Mouse (Mus musculus) thymus, postnatal 25 days (tissue): Measurements from ENCODE around the gene Samd1.
"Not testable (repeated sequence)": the region's sequence is repeated elsewhere in the genome, so short reads cannot be mapped to it uniquely, and the experiment has no call there.

Experiments
- DNase-seq: peaks from one replicate; pipeline ENCODE4 v3.0.0; 2022

Gene Samd1

DNA sequence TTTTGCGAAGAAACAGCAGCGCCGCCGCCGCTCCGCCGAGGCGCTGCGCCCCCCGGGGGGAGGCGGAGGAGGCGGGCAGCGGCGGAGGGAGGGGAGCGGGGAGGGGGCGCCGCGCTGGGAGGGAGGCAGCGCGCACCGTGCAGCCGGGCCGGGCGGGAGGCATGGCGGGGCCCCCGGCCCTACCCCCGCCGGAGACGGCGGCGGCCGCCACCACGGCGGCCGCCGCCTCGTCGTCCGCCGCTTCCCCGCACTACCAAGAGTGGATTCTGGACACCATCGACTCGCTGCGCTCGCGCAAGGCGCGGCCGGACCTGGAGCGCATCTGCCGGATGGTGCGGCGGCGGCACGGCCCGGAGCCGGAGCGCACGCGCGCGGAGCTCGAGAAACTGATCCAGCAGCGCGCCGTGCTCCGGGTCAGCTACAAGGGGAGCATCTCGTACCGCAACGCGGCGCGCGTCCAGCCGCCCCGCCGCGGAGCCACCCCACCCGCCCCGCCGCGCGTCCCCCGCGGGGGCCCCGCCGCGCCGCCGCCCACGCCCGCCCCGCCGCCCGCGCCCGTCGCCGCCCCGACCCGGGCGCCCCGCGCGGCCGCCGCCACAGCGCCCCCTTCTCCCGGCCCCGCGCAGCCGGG is at the start of gene Samd1:
Samd1 (plus strand) TSS at position 162 of the 631 bp plus-strand sequence.
- peak; percentile 61 for DNase-seq

DNA sequence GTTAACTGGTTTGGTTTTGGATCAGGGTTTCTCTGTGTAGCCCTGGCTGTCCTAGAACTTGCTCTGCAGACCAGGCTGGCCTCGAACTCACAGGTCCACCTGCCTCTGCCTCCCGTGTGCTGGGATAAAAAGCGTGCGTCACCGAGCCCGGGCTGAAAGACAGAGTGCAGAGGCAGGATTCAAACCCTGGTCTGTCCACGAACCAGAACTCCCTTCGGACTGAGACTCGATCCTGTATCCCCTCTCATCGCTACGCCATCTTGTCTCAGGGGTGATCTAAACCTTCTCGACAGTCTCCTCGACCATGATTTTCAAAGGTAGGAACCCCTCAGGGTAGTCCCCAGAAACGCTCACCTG is 42.7 kb upstream of the Samd1 start:
- DNase-seq, result no peak

DNA sequence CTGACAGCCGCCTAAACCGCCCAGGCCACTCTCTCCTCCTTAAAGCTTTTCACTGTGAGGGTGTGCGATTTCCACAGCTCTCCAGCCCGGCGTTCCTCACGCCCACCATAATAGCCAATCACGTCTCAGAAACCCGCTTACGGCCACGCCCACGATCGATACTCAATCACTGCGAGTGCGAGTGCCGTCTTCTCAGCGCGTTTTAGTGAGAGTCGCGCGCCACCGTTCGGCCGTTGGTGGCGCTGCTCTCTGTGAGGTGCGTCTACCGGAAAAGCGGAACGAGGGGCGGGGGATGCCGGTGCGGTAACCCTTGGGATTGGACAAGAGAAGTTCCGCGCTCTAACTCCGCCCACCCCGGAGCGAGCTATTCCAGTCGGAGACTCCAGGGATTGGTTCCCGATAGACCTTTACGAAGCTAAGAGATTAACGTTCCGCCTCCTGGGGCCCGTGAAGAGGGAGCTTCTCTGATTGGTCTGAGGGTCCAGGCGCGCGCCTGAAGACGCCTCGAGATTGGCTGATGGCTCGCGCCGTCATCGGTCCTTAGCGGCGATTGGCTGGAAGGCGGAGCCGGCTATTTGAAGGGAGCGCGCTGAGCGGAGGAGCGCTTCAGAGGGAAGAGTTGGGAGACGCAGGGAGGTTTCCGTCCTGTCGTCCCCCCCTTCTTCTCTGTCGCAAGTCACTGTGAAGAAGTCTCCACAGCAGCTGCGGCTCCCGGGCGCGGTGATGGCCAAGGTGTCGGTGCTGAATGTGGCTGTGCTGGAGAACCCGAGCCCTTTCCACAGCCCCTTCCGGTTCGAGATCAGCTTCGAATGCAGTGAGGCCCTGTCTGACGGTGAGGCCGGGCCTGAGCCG is 42.1 kb upstream of the Samd1 start, which contains the start of the genes Gm10644 and Asf1b:
Gm10644 (minus strand) TSS at position 100 of the 852 bp plus-strand sequence.
Asf1b (plus strand) TSS at position 402 of the 852 bp plus-strand sequence.
- peak; percentile 93 for DNase-seq

DNA sequence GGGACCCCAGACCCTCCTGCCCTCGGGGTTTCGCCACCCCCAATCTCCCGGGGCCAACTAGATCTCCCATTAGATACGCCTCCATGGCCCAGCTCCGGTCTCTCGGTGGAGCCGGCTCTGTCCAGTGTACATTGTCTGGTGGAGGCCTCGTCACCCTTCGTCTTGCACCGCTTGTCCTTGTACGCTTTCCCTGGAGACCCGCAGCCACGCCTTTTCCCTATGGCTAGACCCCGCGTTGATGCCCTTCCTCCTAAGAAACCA is 41.6 kb upstream of the Samd1 start:
- DNase-seq, result no peak

DNA sequence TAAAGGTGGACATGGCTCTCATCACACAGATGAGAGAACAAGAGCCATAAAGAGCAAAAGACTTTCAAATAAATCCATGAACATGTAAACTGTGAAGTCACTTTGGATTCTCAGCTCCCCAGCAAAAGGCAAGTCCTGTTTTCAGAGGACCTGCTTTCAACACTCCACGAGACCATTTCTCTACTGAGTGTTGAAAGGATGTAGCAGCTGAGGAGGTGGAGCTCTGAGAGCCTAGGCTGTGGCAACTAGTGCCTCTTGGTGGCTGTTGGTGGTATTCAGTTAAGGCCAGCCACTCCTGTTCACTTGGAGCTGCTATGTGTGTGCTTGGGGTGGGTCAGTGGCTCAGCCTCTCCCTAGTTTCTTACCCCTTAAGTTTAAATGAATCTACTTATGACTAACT is 40.7 kb upstream of the Samd1 start:
- DNase-seq, result peak; percentile 52

DNA sequence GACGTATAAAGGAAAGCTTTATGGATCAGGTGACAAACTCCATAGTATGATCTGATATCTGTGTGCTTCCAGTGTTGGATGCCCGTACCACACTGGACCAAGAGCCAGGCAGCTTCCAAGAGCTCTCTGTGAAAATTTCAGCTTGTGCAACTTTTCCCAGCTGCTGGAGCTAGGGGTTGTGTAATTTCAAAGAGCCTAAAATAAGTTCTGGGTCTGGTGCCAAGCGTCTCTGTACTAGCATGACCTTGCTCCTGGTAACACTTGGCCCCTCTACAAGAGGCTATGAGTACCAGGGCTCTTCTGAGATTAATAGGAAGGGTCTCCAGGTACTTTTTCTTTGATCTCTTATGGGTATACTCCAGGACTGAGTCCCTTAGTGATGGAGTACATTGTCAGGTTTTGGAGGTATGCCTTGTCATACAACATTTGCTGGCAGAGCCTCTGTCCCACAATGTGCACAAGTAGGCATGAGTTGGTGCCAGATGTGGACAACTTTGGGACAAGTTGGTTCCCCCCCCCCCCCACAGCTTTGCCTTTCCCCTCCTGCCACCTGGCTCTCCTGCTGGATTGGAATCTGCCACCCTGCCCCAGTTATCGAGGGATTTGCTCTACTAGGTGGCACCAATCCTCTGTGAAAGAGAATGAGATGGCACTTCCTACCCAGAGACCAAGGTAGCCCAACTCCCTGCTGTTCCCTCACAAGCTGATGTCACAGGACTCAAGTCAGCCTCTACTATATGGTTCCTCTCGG is 33.3 kb upstream of the Samd1 start:
- DNase-seq, result no peak

DNA sequence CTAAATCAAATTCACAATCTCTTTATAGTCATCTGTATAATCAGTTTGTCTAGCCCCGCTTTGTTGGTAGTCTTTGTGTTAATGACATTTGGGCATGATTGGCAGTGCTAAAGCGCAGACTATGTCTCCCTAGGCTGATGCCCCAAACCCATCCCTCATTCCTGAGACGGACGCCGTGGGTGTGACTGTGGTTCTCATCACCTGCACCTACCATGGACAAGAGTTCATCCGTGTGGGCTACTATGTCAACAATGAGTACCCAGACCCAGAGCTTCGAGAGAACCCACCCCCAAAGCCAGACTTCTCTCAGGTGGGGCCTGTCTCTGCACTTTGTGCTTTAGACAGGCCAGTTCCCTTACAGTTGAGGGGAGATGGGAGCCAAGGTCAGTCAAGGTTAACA is 29.8 kb upstream of the Samd1 start:
- DNase-seq, result no peak

DNA sequence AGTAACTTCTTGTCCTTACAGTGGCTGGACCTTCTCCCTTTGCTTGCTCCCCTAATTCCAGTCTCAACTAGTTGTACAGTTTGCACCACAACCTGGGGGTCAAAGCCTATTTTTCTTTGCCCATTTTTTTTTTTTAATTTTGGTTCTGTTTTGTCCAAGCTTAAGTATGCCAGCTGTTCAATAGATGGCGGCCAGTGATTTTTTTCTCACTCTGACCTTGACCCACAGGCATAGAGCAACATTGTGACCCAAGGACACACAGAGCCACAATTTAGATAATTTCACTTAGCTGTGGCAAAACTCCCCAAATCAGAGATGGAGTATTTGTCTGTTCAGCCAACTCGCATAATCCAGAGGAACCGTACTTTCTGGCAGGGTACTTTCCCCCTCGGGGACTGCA is 26.4 kb upstream of the Samd1 start:
- DNase-seq, result no peak

DNA sequence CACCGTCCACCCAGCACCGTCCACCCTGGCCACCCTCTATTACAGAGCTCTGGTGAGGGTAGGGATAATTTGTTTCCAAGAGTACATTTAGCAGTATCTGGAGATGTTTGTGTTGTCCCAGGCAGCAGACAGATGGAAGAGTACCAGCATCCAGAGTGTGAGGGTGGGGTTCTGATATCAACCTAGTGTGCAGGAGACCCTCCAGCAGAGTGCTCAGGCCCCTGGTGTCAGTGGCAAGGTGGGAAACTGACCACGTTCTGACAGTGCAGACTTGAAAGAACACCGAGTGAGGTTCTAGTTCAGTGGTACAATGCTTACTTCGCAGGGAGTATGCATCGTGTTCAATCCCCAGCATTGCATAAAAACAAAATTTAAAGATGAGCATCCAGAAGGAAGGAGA is 25.8 kb upstream of the Samd1 start:
- DNase-seq, result no peak

DNA sequence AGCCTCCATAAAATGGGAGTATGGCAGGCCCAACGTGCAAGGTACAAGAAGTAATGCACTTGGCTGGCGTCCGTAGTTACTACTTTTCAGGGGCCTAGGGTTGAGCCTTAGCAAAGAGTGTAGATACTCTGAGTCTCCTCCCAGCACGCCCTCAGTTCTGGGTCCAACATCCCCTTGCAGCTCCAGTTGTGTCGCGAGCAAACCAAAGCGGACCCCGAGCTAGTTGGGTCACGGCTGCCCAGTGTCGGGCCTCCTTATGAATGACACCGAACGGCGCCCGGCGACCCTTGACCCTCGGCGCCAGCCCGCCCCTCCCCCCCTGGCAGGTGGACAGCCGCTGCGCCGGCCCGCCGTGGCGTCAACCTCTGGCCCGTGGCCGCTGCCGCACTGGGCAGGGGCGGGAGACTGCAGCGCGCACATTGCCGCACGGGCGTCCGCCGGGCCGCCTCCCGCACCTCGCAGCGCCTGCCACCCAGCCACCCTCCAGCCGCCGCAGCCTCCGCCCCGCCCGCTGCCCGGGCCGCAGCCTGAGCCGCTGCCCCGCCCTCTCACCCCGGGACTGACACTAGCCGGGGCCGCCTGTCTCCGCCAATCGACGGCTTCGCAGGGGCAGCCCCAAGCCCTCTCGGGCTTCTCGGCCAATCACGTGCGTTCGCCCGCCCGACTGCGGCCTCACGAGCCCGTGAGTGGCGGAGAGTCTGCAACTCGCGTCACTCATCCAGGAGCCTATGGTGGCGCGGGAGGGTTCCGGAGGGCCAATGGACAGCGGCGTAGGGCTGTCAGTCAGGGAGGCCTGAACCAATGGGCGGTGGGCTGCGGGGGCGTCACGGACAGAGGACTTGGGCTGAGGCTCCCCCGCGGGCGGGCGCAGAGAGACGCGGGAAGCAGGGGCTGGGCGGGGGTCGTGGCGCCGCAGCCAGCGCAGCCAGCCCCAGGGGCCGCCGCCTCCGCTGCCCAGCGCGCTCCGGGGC is 25.0 kb upstream of the Samd1 start, which contains the start of gene Prkaca:
Prkaca (plus strand) TSS at position 844 of the 971 bp plus-strand sequence.
- peak; percentile 97 for DNase-seq

DNA sequence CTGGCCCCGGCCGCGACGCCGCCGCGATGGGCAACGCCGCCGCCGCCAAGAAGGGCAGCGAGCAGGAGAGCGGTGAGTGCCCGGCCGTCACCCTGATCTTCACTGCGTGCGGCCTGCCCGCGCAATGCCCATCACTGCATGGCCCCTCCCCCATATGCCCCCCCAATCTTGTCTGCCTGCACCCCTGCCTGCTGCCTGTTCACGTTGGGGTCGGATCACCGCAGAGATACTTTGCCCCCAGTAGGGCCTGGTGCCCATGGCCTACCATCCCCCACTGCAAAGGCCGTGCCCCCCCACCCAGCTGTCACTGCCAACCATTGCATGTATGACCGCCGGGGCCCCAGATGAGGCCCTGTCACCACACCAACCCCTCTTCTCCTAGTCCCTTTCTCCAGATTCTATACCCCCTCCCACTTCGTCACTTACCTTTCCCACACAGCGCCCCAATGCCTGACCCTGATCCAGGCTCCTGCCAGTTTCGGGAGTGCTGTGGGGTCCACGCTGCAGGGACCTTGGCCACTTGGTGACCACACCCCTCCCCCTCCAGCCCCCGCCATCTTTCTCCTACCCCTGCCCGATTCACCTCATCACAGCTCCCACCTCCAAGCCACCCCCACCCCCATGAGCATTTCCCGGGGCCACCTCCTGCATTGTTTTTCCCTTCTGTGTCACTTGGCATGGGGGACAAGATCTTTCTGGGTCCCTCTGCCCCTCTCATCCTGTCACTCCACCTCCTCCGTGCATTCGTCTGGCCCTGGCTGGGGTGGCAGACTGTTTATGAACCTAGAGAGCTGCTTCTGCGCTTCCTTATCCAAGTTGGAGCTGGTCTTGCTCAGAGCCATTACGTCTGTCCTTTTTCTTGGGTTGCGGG is 24.1 kb upstream of the Samd1 start:
- no peak for DNase-seq

DNA sequence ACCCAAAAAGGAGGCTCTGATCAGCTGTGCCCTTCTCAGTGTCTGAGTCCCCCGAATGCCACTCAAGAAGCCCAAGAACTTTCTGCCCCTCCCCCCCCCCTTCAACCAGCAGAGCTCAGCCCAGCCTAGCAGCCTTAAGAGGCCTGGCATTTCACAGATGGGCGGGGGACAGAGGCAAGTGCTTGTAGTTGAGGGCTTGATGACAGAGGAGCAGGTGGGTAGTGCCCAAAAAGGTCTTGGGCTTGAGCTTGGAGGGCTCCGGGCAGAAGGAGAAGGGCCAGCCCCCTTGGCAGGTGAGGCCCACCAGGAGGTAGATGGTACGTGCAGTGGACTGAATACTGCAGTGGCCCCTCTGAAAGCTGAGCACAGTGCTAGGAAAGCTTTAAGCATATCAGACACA is 23.0 kb upstream of the Samd1 start:
- no peak for DNase-seq

DNA sequence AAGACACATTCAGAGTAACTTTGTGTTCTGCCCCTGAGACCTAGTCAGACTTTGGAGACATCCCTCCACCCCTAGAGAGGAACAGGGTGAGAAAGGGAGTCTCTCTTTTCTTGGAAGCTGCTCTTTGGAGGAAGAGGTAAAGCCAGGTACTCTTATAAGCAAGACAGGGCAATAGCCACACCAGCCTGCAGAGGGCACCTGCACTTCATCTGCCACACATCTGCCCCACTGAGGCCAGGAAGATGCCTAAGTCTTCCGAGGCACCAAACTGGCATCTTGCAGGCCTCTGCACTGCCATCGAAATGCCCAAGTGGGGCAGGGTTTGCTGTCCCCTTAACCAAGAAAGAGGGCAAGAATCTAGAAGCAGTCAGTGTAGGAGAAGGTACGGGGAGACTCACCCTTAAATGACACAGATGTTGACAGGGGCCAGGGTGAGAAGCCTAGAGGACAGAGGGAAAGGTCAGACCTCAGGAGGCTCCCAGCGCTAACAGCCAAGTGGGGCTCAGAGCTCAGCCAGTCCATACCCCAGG is 21.3 kb upstream of the Samd1 start:
- DNase-seq, result peak; percentile 52

DNA sequence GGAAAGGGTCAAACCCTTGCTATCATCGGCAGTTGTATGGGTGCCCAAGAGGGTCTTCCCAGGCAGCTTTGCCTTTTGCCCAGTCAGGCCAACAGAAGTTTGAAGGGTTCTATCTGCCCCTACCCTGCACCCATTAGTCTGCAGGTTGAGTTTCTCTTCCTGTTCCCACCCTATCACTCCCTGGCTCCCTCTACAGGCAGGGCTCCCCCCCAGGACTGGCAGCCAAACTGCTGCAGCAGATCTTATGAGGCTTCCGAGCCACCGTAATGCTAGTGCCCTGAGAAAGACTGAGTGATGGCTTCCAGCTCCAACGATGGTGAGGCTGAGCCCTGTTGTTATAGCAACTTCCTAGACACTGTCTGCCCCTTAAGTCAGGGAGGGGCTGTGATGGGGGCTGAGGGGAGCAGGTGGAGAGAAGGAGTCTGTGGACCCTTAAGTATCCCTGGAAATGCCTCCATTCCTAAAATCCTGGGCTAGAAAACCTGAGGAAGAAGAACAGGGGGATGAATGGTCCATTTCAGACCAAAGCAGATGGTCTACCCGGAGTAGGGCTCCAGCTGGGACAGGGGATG is 20.6 kb upstream of the Samd1 start:
- no peak for DNase-seq

DNA sequence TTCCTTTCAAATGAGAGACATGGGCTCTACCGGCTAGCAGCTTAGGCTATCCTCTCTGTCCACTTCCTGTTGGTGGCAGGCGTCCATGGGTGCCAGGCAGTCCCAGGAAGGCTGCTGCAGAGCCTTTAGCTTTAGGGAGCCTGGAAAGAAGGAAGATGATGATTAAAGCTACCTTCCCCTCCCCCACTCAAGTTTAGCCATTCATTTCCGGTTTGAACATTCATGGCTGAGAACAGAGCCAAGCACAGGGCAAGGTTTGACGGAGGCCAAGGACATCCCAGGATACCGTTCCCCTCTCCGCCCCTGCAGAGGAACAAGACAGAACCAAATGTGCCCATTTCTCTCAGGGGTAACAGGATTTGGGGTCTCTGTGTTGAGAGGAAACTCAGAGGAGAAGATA is 19.8 kb upstream of the Samd1 start:
- DNase-seq, result no peak

DNA sequence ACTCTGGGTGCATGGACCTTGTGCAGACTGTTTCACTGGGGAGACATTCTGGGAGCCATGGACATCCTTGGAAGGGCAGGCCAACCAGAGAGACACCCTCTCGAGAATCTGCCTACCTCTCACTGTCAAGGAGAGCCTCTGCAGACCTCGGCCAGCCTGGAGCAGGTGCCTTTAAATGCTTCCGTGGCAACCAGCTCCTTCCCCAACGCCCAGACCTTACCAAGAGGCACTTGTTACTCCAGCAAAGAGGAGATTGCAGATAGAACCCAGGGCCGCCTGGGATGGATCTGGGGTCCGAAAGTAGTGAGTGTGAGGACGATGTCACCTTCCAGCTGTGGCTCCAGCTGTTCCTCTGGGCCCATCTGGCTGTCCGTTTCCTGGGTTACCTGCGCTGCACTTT is 19.3 kb upstream of the Samd1 start:
- no peak for DNase-seq

DNA sequence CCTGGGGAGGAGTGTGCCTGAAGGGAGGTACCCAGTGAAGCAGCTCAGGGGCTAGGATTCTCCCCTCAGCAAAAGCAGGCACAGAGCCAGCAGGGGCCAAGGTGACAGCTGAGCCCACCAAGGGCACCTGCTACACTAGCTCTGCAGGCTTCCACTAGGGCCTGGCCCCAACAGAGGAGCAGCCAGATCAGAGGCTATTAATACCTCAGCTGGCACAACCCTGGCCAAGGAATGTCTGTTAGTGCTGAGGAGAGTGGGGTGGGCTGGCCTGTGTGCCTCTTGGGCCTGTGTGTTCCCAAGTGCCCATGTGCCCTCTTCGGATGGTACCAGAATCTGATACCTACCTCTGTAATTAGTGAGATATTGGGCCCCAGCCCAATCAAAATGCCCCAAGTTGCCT is 17.2 kb upstream of the Samd1 start:
- no peak for DNase-seq

DNA sequence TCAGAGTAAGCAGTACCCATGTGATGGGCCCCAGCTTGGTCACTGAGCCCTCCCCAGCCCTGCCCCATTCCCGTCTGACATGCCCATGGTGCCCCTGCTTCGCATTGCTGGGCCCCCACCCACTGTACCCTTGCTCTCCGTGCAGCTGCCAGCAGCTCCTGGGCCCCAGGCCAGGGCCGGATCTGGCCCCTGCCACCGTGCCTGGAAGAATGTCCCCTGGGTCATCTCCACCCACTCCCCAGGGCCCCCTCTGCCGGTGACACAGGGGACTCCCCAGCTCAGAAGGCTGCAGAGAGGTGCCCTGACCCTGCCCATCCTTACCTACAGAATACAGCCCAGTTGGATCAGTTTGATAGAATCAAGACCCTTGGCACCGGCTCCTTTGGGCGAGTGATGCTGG is 16.6 kb upstream of the Samd1 start:
- DNase-seq, result no peak

DNA sequence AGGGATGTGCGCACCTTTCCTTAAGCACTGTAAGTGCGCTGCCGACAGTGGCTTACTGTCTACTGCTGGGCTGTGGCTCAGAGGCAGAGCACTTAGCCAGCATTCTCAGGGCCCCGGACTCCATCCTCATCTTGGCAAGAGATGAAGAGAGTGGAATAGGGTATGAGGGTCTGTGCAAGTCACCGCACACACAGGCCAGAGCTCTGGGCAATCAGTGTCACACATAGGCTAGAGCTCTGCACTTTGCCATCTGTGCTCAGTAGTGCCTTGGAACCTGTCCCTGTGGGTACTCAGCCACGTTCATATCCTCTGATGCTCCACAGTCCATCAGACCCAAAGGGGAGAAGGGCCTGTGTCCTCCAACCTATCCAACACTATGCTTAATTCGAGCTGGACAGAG is 15.9 kb upstream of the Samd1 start:
- no peak for DNase-seq

DNA sequence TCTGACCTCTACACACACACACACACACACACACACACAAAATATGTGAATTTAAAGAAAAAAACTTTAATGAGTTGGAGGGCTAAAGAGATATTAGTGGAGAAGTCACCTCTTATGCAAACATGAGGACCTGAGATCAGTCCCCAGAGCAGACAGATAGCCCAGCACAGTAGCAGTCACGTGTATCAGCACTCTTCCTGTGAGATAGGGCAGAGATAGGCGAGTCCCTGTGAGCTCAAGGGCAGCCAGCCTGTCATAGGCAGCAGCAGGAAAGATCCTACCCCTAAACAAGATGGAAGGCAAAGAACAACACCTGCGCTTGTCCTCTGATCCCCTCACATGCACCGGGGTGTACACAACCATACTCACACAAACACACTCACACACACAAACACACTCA is 15.0 kb upstream of the Samd1 start:
- no peak for DNase-seq

DNA sequence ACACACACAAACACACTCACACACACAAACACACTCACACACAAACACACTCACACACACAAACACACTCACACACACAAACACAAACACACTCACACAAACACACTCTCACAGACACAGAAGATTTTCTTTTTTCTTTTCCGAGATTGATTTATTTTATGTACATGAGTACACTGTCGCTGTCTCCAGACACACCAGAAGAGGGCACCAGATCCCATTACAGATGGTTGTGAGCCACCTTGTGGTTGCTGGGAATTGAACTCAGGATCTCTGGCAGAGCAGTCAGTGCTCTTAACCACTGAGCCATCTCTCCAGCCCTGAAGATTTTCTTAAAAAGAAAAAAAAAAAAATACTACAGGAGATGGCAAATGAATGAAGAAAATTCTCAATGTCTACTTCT is 14.2 kb upstream of the Samd1 start:
- not testable (repeated sequence) for DNase-seq
